Mouse (Mus musculus) hindbrain, embryonic 10.5 days (tissue): ENCODE measurements around the gene Stx11. TPM values are rescaled to one million over a fixed set of nuclear protein-coding genes. Genes with fewer than 3 reads are reported as not detected.

ENCODE experiments used
- DNase-seq: peaks from one replicate; pipeline ENCODE4 v3.0.0-alpha.2; 2017; ENCODE audit warnings: low spot score
- H3K27ac ChIP-seq: fragments of 300-500 bp; sonication (generic); 2 replicates; pipeline ENCODE4 v1.5.1; 2016; ENCODE audit warnings: mild to moderate bottlenecking, moderate library complexity
- H3K27me3 ChIP-seq: fragments of 300-500 bp; sonication (generic); 2 replicates; pipeline ENCODE4 v1.6.1; 2016; ENCODE audit warnings: mild to moderate bottlenecking; ENCODE audit not compliant: poor library complexity, insufficient read depth, severe bottlenecking
- H3K36me3 ChIP-seq: fragments of 300-500 bp; sonication (generic); 2 replicates; pipeline ENCODE4 v1.6.1; 2016; ENCODE audit warnings: mild to moderate bottlenecking, moderate library complexity
- H3K4me1 ChIP-seq: fragments of 300-500 bp; sonication (generic); replicated peaks from 2 replicates; pipeline ENCODE4 v1.6.1; 2016; ENCODE audit warnings: mild to moderate bottlenecking
- H3K4me3 ChIP-seq: fragments of 300-500 bp; sonication (generic); 2 replicates; pipeline ENCODE4 v1.5.1; 2016; ENCODE audit warnings: mild to moderate bottlenecking, moderate library complexity
- H3K9me3 ChIP-seq: fragments of 300-500 bp; sonication (generic); 2 replicates; pipeline ENCODE4 v1.6.1; 2016; ENCODE audit warnings: mild to moderate bottlenecking, moderate library complexity
- WGBS: fragments of 180-500 bp; shearing (Covaris S2); methylation state at CpG from one replicate; pipeline ENCODE4 v1.1.7; 2016; 5-methylcytosine and 5-hydroxymethylcytosine counted together
- polyA plus RNA-seq: library from polyadenylated mRNA; unstranded; fragments of >200 nt; fragmentation: Nextera tagmentation; extraction: Ambion mirVana; gene quantifications from 2 replicates; pipeline ENCODE4 v1.2.1, GENCODE M21; 2016

Stx11 gene
- polyA plus RNA-seq, 1 experiment from 2014 or later, result 1.6 TPM

- H3K9me3 ChIP-seq, result no peaks in the 10 kb centered on the region
- 96% methylated on average over 5 of the region's 5 CpGs for WGBS
- DNase-seq, result no peak
- peaks cover 5% of the 10 kb centered on the region for H3K4me1 ChIP-seq
- no peaks in the 10 kb centered on the region for H3K27me3 ChIP-seq
- H3K36me3 ChIP-seq, result no peaks in the 10 kb centered on the region
- no peak overlapping the region for H3K27ac ChIP-seq
- no peak overlapping the region for H3K4me3 ChIP-seq
These were observed 64.2 kb downstream of the Stx11 start for GRCm38 (mm10) chr10:12899901-12900300.

- H3K36me3 ChIP-seq, result no peaks in the 10 kb centered on the region
- H3K4me1 ChIP-seq, result no peaks in the 10 kb centered on the region
- no peaks in the 10 kb centered on the region for H3K9me3 ChIP-seq
- no peak for DNase-seq
- no peaks in the 10 kb centered on the region for H3K27me3 ChIP-seq
- H3K27ac ChIP-seq, result no peak overlapping the region
- 97% methylated on average over 3 of the region's 3 CpGs for WGBS
- H3K4me3 ChIP-seq, result no peak overlapping the region
These were observed 70.8 kb downstream of the Stx11 start for GRCm38 (mm10) chr10:12893339-12893738.

- DNase-seq, result no peak
- Histone ChIP-seq H3K27ac (no peak overlapping the region), H3K9me3 (no peaks in the 10 kb centered on the region), H3K36me3 (no peaks in the 10 kb centered on the region), H3K27me3 (no peaks in the 10 kb centered on the region), H3K4me3 (no peak overlapping the region), H3K4me1 (peaks cover 10% of the 10 kb centered on the region; the same call in 1 of the 2 replicates)
- WGBS, result 85% methylated on average over 13 of the region's 13 CpGs
These were observed 75.7 kb downstream of the Stx11 start for GRCm38 (mm10) chr10:12888373-12888772.

Other genes starting within 250 kb of the Stx11 start
- gene Utrn, start 94.9 kb downstream of the Stx11 start, polyA plus RNA-seq, result 38.7 and 52.9 TPM in 2 replicates
- 44.0 and 47.3 TPM in 2 replicates for gene Sf3b5, start 41.0 kb upstream of the Stx11 start, polyA plus RNA-seq
- gene Plagl1, start 96.2 kb upstream of the Stx11 start, polyA plus RNA-seq, result 56.1 and 59.4 TPM in 2 replicates
- gene Zc2hc1b, start 213.7 kb upstream of the Stx11 start, polyA plus RNA-seq, result not detected in 2 replicates
- gene Ltv1, start 228.9 kb upstream of the Stx11 start, polyA plus RNA-seq, result 56.2 and 66.4 TPM in 2 replicates